Mouse (Mus musculus) stomach, embryonic 15.5 days (tissue): ENCODE measurements around the gene Cdkn3. TPM values are rescaled to one million over a fixed set of nuclear protein-coding genes. Genes with fewer than 3 reads are reported as not detected.
"Not testable (repeated sequence)": the region's sequence is repeated elsewhere in the genome, so short reads cannot be mapped to it uniquely, and the experiment has no call there.

Experiments used
- ATAC-seq: fragments of 200-750 bp; cut with Nextera tagmentation; 2 replicates; pipeline ENCODE4 v1.8.0; 2017; ENCODE audit warnings: low read depth, moderate number of reproducible peaks, moderate TSS enrichment; ENCODE audit not compliant: insufficient read depth, low FRiP score
- H3K27ac ChIP-seq: fragments of 300-500 bp; sonication (generic); 2 replicates; pipeline ENCODE4 v1.5.1; 2015; ENCODE audit warnings: mild to moderate bottlenecking, inconsistent platforms
- H3K27me3 ChIP-seq: fragments of 300-500 bp; sonication (generic); replicated peaks from 2 replicates; pipeline ENCODE4 v1.6.1; 2015; ENCODE audit warnings: inconsistent platforms
- H3K36me3 ChIP-seq: fragments of 300-500 bp; sonication (generic); 2 replicates; pipeline ENCODE4 v1.6.1; 2015; ENCODE audit warnings: inconsistent platforms
- H3K4me1 ChIP-seq: fragments of 300-500 bp; sonication (generic); 2 replicates; pipeline ENCODE4 v1.6.1; 2015; ENCODE audit warnings: inconsistent platforms
- H3K4me2 ChIP-seq: fragments of 300-500 bp; sonication (generic); 2 replicates; pipeline ENCODE4 v1.6.1; 2015; ENCODE audit warnings: mild to moderate bottlenecking, inconsistent platforms
- H3K4me3 ChIP-seq: fragments of 300-500 bp; sonication (generic); replicated peaks from 2 replicates; pipeline ENCODE4 v1.5.1; 2015; ENCODE audit warnings: inconsistent platforms
- H3K9ac ChIP-seq: fragments of 300-500 bp; sonication (generic); 2 replicates; pipeline ENCODE4 v1.6.1; 2015; ENCODE audit warnings: inconsistent platforms
- H3K9me3 ChIP-seq: fragments of 300-500 bp; sonication (generic); 2 replicates; pipeline ENCODE4 v1.6.1; 2016; ENCODE audit warnings: inconsistent platforms
- WGBS: fragments of 180-500 bp; shearing (Covaris S2); methylation state at CpG from one replicate; pipeline ENCODE4 v1.1.7; 2015; 5-methylcytosine and 5-hydroxymethylcytosine counted together
- polyA plus RNA-seq: library from polyadenylated mRNA; unstranded; fragments of >200 nt; fragmentation: Nextera tagmentation; extraction: Ambion mirVana; gene quantifications from 2 replicates; pipeline ENCODE4 v1.2.1, GENCODE M21; 2015

Cdkn3 gene
- polyA plus RNA-seq, result 58.8 and 60.6 TPM in 2 replicates

DNA sequence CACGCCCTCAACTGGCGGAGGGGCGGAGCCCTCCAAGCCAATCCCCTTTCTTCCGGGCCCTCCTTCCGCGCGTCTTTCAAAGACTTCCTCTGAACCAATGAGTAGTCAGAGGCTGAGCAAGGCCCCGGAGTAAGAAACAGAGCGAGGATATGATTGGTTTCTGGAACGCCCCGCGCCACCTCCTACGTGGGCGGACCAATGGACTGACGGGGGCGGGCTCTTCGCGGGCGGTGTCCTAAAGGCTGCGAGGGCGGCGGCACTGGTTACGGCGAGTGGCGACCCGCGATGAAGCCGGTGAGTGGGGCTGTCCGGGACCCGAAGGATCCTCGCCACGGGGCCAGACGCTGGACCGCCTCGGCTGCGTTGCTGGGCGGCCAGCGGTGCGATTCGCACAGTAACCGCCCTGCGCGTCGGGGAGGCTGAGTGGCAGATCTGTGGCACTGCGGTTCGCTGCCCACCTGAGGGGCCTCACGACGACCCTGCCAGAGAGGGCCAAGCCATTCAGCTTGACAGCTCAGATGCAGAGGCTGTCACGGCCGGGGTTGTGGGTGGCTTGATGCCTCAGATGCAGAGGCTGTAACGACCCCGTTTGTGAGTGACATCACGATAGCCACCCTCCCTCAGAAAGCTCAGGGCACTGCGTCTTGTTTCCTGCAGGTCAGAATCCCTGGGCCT is at the start of gene Cdkn3:
TSS of gene Cdkn3 (plus strand) at position 187 of the 675 bp plus-strand sequence.
- H3K9me3 ChIP-seq, result no peaks in the 10 kb centered on the region
- peak within 1 kb of the TSS; percentile 45; the same call in 1 of the 2 replicates for H3K27ac ChIP-seq
- H3K4me2 ChIP-seq, result peak within 1 kb of the TSS; percentile 92
- H3K36me3 ChIP-seq, result 0 out of 2 replicates have a peak, but pooled peaks cover 3% of the 10 kb centered on the region
- peak; percentile 100 for ATAC-seq
- peak within 1 kb of the TSS; percentile 74 for H3K9ac ChIP-seq
- under 1% methylated on average over 54 of the region's 54 CpGs for WGBS
- peak within 1 kb of the TSS; percentile 90 for H3K4me3 ChIP-seq
- H3K4me1 ChIP-seq, result peaks cover 7% of the 10 kb centered on the region; the same call in 1 of the 2 replicates
- H3K27me3 ChIP-seq, result no peaks in the 10 kb centered on the region

DNA sequence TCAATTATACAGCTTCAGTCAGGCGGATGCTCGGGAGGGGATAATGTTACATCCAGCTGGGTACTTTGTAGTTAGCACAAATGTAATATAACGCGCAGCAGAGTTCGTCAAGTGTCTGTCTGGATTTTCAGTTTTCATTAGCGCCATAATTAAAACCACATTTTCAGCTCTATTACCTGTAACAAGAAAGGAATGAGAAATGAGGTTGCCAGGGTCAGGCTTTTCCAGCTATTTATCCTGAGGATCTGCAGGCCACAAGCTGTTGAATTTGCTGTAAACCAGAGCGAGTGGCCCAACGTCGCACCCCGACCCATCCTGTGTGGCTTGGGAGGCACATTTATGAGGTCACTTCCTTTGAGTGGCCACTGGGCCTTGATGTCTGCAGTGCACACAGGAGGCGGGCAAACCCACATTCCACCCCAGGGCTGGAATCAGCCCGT is 41.8 kb upstream of the Cdkn3 start:
- H3K4me2 ChIP-seq, result no peak overlapping the region
- no peak for ATAC-seq
- 55% methylated on average over 12 of the region's 12 CpGs for WGBS
- no peaks in the 10 kb centered on the region for H3K4me1 ChIP-seq
- no peak overlapping the region for H3K9ac ChIP-seq
- no peaks in the 10 kb centered on the region for H3K9me3 ChIP-seq
- no peaks in the 10 kb centered on the region for H3K27me3 ChIP-seq
- H3K4me3 ChIP-seq, result no peak overlapping the region
- no peaks in the 10 kb centered on the region for H3K36me3 ChIP-seq
- no peak overlapping the region for H3K27ac ChIP-seq

DNA sequence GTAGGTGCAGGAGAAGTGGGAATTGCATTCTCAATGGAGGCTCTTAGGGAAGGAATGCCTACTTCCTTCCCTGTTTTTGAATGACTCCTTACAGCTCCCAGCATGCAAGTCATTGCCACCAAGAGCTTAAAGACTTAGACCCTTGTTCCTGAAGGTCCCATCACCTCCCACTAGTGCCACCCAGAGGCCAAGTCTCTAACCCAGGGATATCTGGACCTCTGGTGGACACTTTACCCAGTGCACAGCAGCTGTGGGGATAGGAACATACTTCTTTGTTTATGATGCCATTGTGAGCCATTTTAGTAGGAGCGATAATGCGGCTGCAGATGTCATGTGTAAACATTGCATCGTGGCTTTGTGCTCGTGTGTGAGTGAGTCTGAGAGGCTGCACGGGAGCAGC is 38.3 kb upstream of the Cdkn3 start:
- H3K4me3 ChIP-seq, result no peak overlapping the region
- 40% methylated on average over 5 of the region's 5 CpGs for WGBS
- no peaks in the 10 kb centered on the region for H3K9me3 ChIP-seq
- no peak for ATAC-seq
- H3K4me1 ChIP-seq, result no peaks in the 10 kb centered on the region
- H3K9ac ChIP-seq, result no peak overlapping the region
- H3K36me3 ChIP-seq, result no peaks in the 10 kb centered on the region
- no peak overlapping the region for H3K4me2 ChIP-seq
- no peaks in the 10 kb centered on the region for H3K27me3 ChIP-seq
- H3K27ac ChIP-seq, result no peak overlapping the region

DNA sequence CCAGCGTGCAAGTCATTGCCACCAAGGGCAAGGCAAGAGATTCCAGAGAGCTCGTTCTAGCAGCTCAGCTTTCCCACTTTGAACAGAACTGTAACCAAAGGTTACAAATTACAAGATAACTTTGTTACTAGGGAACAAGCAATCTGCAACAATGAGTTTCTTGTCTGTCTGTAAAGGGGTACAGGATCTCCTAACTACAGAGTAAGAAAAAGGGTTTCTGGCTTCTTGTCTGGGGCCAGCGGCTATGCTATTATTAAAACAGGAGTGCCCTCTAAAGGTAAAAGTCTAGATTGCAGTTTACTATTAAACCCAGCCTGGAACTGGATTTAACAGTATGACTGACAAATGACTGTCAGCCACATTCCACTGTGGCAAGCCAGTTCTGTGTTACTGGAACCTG is 36.5 kb upstream of the Cdkn3 start:
- WGBS, result 31% methylated on average over 3 of the region's 3 CpGs
- Histone ChIP-seq H3K4me2 (no peak overlapping the region), H3K27me3 (no peaks in the 10 kb centered on the region), H3K9me3 (no peaks in the 10 kb centered on the region), H3K36me3 (no peaks in the 10 kb centered on the region), H3K4me3 (no peak overlapping the region), H3K9ac (no peak overlapping the region), H3K27ac (no peak overlapping the region), H3K4me1 (no peaks in the 10 kb centered on the region)
- no peak for ATAC-seq

DNA sequence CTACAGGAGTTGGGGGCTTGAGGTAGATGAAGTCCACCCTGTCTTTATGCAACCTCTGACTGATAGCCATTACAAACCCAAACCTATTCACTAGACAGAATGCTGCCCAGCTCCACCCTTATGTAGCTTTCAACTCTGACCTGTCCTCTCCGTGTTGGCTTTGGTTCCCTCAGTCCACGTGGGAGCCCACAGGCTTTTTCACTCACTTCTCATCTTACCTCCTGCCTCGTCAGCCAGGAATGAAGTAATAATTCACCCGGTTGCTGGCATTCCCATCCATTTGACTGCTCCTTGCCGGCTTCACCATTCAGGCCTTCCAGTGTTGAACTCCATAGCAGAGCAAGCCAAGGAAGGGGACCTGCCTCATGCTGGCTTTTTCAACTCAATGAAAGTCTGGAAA is 35.4 kb upstream of the Cdkn3 start:
- H3K27ac ChIP-seq, result no peak overlapping the region
- ATAC-seq, result no peak
- WGBS, result 41% methylated on average over 5 of the region's 5 CpGs

DNA sequence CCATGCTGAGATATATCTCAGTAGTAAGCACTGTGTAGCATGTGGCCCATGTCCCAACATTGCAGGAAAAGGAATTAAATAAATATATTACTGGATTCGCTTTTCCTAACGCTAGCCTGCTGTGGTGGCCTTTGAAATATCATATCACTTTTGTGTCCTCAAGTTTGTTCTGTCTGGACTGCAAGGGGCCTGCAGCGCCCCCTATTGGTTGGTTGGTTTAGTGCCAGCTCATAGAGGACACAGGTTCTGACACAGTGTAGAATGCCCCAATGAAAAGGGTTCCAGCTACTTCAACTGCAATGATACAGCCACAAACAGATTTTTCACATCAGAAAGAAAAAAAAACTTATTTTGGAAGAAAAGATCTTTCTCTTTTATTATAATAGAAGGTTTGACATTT is 34.6 kb upstream of the Cdkn3 start:
- no peak overlapping the region for H3K4me3 ChIP-seq
- ATAC-seq, result no peak
- no peaks in the 10 kb centered on the region for H3K36me3 ChIP-seq
- 47% methylated on average over 3 of the region's 3 CpGs for WGBS
- no peak overlapping the region for H3K9ac ChIP-seq
- no peak overlapping the region for H3K27ac ChIP-seq
- no peaks in the 10 kb centered on the region for H3K4me1 ChIP-seq
- H3K4me2 ChIP-seq, result no peak overlapping the region
- H3K27me3 ChIP-seq, result no peaks in the 10 kb centered on the region
- H3K9me3 ChIP-seq, result no peaks in the 10 kb centered on the region

More for the DNA sequence above, 35.4 kb upstream of the Cdkn3 start:
- Histone ChIP-seq H3K4me3 (no peak overlapping the region), H3K4me2 (no peak overlapping the region), H3K9me3 (no peaks in the 10 kb centered on the region), H3K4me1 (no peaks in the 10 kb centered on the region), H3K27me3 (no peaks in the 10 kb centered on the region), H3K36me3 (no peaks in the 10 kb centered on the region), H3K9ac (no peak overlapping the region)

DNA sequence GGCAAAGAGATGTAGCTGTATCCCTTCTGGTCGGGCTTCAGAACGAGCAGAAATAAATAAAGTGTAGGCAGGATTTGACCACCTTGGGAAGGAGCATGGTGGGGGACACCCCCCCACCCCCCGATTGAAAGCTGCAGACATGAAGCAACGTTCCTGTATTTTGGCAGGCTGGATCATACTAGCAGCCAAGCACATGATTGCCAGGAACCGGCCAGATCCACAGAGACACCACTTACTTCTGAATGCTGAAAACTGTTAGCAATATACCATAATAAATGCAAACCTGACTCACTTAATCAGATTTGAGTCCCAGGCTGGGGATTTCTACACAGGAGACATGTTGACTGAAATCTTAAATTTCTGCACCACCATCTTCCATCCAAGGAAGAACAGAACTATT is 26.1 kb upstream of the Cdkn3 start:
- Histone ChIP-seq H3K4me2 (no peak overlapping the region), H3K27me3 (no peaks in the 10 kb centered on the region), H3K27ac (no peak overlapping the region), H3K4me3 (no peak overlapping the region), H3K9ac (no peak overlapping the region), H3K36me3 (no peaks in the 10 kb centered on the region), H3K4me1 (no peaks in the 10 kb centered on the region), H3K9me3 (no peaks in the 10 kb centered on the region)
- ATAC-seq, result no peak
- 67% methylated on average over 5 of the region's 5 CpGs for WGBS

DNA sequence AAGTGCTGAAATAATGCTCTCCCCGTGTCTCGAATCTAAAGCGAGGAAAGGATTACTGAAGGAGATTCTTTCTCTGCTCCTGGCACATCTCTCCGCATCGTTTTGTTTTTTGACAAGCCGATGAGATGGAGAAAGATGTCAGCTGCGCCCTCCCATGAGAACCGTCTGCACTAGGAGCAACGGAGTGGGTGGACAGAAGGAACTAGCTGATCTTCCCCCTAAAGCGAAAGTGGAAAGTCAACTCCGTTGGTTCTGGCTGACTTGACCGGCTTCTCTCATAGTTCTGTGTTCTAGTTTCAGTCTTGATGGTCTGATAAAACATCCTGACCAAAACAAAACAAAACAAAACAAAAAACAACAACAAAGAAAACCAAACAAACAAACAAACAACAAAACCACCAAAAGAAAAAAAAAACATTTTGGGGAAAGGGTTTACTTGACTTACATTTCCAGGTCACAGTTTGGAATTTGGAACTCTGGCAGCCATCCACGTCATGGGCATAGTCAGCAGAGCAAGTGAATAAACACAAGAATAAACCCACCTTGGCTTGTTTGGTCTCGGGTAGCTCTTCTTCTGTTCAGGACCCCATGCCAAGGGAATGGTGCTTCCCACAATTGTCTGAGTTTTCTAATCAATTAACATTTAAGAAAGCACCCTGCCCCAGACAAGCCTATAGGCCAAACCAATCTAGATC is 25.4 kb upstream of the Cdkn3 start:
- no peaks in the 10 kb centered on the region for H3K36me3 ChIP-seq
- no peak overlapping the region for H3K9ac ChIP-seq
- H3K9me3 ChIP-seq, result no peaks in the 10 kb centered on the region
- no peak overlapping the region for H3K27ac ChIP-seq
- H3K4me1 ChIP-seq, result no peaks in the 10 kb centered on the region
- 79% methylated on average over 14 of the region's 14 CpGs for WGBS
- H3K27me3 ChIP-seq, result no peaks in the 10 kb centered on the region
- H3K4me3 ChIP-seq, result no peak overlapping the region
- no peak for ATAC-seq
- no peak overlapping the region for H3K4me2 ChIP-seq

DNA sequence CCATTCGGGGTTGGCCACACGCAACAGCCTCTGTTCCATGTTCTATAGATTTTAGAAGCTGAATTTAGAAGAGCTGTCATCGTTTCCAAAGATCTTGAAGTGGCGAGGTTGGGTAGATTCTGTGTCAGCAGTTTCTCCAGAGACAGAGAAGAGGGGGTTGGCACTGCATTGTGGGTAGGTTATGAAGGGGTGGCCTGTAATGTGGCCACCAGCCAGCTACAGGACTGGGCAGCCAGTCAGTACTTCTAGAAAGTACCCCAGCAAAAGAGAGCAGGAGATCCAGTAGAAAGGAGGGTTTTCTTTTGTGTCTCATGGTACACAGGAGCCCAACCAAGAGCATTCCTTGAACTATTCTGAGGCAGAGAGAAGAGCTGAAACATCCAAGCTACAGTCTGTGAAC is 24.0 kb upstream of the Cdkn3 start:
- WGBS, result 86% methylated on average over 4 of the region's 4 CpGs
- no peak overlapping the region for H3K27ac ChIP-seq
- no peak for ATAC-seq

DNA sequence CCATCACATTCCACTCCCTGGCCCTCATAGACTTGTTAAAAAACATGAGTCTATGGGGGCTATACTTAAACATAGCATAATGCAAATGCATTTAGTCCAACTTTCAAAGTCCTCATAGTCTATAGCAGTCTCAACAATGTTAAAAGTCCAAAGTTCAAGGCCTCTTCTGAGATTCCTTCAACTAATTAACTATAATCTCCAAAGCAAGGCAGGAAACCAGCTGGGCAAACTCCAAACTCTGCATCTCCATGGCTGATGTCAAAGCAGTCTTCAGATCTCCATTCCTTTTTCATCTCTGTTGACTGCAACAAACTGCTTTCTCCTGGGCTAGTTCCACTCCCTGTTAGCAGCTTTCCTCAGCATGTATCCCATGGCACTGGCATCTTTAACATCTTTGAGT is 23.0 kb upstream of the Cdkn3 start:
- H3K27me3 ChIP-seq, H3K4me2 ChIP-seq, H3K4me3 ChIP-seq, H3K9ac ChIP-seq, H3K9me3 ChIP-seq, H3K36me3 ChIP-seq, H3K4me1 ChIP-seq, ATAC-seq, H3K27ac ChIP-seq: not testable (repeated sequence)

More for the DNA sequence above, 24.0 kb upstream of the Cdkn3 start:
- Histone ChIP-seq H3K27me3 (no peaks in the 10 kb centered on the region), H3K4me3 (no peak overlapping the region), H3K9me3 (no peaks in the 10 kb centered on the region), H3K4me2 (no peak overlapping the region), H3K9ac (no peak overlapping the region), H3K36me3 (no peaks in the 10 kb centered on the region), H3K4me1 (no peaks in the 10 kb centered on the region)

DNA sequence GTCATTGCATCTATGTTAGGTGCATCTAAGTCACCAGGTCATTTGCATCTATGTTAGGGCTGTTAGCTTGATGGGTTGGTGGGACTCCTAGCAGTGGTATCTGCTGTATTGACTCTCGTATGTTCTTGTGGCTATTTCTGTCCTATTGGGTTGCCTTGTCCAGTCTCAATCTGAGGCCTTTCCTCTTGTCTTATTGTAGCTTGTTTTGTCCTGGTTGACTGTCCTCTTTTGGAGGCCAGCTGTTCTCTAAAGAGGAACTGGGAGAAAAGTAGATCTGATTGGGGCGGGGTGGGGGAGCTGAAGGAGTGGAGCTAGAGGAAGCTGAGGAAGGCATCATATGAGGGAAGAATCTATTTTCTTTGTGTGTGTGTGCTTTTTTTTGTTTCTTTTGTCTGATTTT is 17.7 kb upstream of the Cdkn3 start:
- Histone ChIP-seq H3K9me3 (no peaks in the 10 kb centered on the region), H3K9ac (no peak overlapping the region), H3K27me3 (no peaks in the 10 kb centered on the region), H3K4me1 (no peaks in the 10 kb centered on the region), H3K4me2 (no peak overlapping the region), H3K36me3 (no peaks in the 10 kb centered on the region), H3K27ac (no peak overlapping the region), H3K4me3 (no peak overlapping the region)
- ATAC-seq, result no peak
- WGBS, result 87% methylated on average over 2 of the region's 2 CpGs

DNA sequence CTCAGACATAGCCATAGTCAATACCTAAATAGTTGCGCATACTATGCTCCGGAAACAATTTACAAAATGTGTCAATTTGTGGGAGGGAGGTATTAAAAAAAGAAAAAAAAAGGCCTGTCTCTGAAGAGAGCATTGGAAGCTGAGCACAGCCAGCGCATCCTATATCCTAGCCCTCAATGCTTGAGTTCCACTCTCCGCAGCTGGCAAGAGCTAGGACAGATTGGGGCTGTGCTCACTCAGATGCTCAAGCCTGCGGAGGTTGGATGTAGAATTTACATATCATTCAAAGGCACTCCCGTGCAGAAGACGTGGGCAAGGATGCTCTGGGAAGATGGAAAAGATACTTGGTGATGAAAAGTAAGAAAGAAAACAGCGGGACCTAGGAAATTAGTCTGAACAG is 14.9 kb upstream of the Cdkn3 start:
- no peak overlapping the region for H3K4me3 ChIP-seq
- H3K36me3 ChIP-seq, result no peaks in the 10 kb centered on the region
- WGBS, result 90% methylated on average over 8 of the region's 8 CpGs
- no peaks in the 10 kb centered on the region for H3K4me1 ChIP-seq
- H3K9ac ChIP-seq, result no peak overlapping the region
- no peaks in the 10 kb centered on the region for H3K9me3 ChIP-seq
- H3K4me2 ChIP-seq, result no peak overlapping the region
- no peak overlapping the region for H3K27ac ChIP-seq
- ATAC-seq, result no peak
- H3K27me3 ChIP-seq, result no peaks in the 10 kb centered on the region
